Mouse (Mus musculus): ENCODE results near the gene Arhgef39.

DNA sequence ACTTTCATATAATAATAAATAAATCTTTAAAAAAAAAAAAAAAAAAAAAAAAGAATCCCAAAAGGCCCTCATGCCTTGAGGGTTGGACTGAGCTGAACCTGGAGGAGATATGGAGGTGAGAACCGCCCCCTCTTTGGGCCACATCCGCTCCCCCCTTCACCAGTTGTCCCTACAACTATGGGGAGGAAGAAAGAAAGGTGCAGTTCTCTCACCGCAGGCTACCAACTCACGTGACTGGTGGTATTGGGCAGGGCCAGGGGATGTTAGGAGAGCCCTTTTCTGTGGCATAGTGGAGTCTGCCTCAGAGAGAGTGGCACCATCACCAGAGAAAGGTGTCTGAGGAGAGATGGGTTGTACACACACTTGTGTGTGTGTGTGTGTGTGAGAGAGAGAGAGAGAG lies 43.0 kb downstream of the Arhgef39 start:
- TF ChIP-seq POLR2A (IDR thresholded peaks at IDR 0.05; ENCODE audit: insufficient read length, low read depth) = no peak
- no peak for TF ChIP-seq MYOD1 (IDR thresholded peaks at IDR 0.05; ENCODE audit: control insufficient read depth in 1 of 3, insufficient read length in 2 of 3, low read depth in 2 of 3)
- TF ChIP-seq USF1 (IDR thresholded peaks at IDR 0.05; ENCODE audit: low read depth) = no peak

All from myocyte (in vitro differentiated cells).